Mouse (Mus musculus) right cerebral cortex, postnatal 14 days (tissue): Measurements from ENCODE around the gene Gm11564.
"Not testable (repeated sequence)": the region's sequence is repeated elsewhere in the genome, so short reads cannot be mapped to it uniquely, and the experiment has no call there.

Source experiments
- DNase-seq: peaks from one replicate; pipeline ENCODE4 v3.0.0; 2022

Gene Gm11564

DNA sequence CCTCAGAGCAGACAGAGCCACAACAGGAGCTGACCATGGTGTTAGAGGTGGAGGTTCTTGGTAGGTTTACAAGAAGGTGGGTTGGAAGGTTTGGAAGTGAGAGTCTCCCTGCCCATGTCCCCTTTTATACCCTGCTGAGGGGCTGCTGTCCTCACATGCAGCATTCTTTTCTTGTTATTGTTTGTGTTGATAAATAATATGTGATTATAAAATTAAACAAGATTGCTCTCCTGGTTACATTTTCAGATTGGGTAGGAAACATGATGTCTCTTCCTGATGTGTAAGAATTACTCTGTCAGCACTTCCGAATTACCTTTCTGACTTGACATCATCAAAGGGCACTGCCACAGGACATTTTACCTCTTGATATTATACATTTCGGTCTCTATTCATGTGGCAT is at the start of gene Gm11564:
Gene Gm11564 (minus strand): TSS at position 101 of the 400 bp plus-strand sequence.
- not testable (repeated sequence) for DNase-seq

- not testable (repeated sequence) for DNase-seq
These were observed 48.7 kb upstream of the Gm11564 start, which contains the start of gene Gm11559 for GRCm38 (mm10) chr11:99864176-99864575. Gene Gm11559 (plus strand): TSS chr11:99864476.

GRCm38 (mm10) chr11:99858761-99859160 is 43.3 kb upstream of the Gm11564 start:
- DNase-seq: no peak

- DNase-seq: no peak
These were observed 42.2 kb upstream of the Gm11564 start, which contains the start of gene Gm11568 for GRCm38 (mm10) chr11:99857617-99858016. Gene Gm11568 (plus strand): TSS chr11:99857917.

DNA sequence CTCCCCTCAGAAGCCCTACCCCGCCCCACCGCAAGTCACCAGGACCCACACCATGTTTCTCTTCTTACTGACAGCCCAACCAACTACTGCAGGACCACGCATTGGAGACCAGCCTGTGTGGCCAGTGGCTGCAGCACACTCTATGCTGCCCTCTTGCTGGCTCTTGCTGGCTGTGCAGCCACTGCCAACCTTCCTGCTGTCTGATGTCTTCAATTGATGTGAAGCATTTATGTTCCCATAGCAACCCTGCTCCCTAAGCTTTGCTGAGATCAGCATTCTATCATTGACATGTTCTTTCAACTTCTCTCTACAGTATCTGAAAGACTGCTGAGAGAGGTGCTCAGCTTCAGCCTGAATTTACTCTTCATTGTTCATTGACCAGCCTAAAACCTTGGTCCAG is 38.7 kb upstream of the Gm11564 start:
- no peak for DNase-seq

GRCm38 (mm10) chr11:99851508-99851907 is 36.0 kb upstream of the Gm11564 start, which contains the start of gene Krtap4-16:
Gene Krtap4-16 (minus strand): TSS chr11:99851608.
- no peak for DNase-seq

DNA sequence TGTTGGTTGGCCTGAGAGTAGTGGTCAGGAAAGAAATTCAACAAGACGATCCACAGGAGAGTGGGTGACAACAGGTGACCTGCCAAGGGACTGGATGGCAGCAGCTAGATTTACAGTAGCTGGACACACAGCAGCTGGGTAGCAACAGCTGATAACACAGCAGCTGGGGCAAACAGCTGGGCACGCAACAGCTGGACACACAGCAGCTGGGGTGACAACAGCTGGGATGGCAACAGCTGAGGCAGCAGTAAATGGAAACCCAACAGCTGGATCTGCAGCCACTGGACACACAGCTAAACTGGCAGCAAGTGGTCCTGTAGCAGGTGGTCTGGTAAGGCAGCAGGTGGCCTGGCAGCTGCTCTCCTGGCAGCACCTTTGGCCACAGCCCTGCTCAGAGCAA is 31.3 kb upstream of the Gm11564 start:
- DNase-seq: no peak

DNA sequence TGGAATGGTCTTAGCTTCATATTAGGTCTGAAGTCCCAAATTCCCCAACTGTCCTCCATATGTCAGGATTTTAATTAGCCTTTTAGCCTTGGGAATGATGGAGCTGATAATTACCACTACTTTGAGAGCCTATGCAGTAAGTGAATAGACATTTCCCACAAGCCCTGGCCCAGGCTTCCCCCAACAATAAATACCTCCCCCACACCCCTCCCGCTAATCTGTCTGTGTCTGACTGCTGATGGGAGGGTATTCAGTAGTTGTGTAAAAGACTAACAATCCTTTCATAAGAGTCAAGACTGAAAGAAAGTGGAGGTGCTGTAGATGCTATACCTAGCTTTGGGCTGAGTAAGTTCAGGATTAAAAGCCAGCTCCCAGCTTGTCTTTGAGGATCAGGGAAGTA is 26.7 kb upstream of the Gm11564 start:
- DNase-seq: no peak

- DNase-seq: no peak
These were observed 22.5 kb upstream of the Gm11564 start, which contains the start of gene 2300003K06Rik for GRCm38 (mm10) chr11:99837966-99838365. Gene 2300003K06Rik (minus strand): TSS chr11:99838066.

DNA sequence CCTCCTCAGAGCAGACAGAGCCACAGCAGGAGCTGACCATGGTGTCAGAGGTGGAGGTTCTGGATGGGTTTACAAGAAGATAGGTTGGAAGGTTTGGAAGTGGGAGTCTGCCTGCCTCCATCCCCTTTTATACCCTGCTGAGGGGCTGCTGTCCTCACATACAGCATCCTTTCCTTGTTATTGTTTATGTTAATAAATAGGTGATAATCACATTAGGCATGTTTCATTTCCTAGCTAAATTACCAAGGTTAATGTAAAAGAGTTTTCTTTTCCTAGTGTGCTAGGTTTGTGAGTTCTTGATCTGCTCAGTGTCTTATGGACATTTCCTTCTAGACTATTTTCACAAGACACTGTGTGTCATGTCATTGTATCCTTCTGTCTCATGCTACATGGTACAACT is 5.7 kb downstream of the Gm11564 start, which contains the start of gene Krtap4-13:
Gene Krtap4-13 (minus strand): TSS at position 101 of the 400 bp plus-strand sequence.
- DNase-seq: not testable (repeated sequence)

DNA sequence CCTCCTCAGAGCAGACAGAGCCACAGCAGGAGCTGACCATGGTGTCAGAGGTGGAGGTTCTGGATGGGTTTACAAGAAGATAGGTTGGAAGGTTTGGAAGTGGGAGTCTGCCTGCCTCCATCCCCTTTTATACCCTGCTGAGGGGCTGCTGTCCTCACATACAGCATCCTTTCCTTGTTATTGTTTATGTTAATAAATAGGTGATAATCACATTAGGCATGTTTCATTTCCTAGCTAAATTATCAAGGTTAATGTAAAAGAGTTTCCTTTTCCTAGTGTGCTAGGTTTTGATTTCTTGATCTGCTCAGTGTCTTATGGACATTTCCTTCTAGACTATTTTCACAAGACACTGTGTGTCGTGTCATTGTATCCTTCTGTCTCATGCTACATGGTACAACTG is 11.1 kb downstream of the Gm11564 start, which contains the start of gene Gm11554:
Gene Gm11554 (minus strand): TSS at position 101 of the 400 bp plus-strand sequence.
- DNase-seq: not testable (repeated sequence)

DNA sequence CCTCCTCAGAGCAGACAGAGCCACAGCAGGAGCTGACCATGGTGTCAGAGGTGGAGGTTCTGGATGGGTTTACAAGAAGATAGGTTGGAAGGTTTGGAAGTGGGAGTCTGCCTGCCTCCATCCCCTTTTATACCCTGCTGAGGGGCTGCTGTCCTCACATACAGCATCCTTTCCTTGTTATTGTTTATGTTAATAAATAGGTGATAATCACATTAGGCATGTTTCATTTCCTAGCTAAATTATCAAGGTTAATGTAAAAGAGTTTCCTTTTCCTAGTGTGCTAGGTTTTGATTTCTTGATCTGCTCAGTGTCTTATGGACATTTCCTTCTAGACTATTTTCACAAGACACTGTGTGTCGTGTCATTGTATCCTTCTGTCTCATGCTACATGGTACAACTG is 16.6 kb downstream of the Gm11564 start, which contains the start of gene Gm11569:
Gene Gm11569 (minus strand): TSS at position 101 of the 400 bp plus-strand sequence.
- not testable (repeated sequence) for DNase-seq

DNA sequence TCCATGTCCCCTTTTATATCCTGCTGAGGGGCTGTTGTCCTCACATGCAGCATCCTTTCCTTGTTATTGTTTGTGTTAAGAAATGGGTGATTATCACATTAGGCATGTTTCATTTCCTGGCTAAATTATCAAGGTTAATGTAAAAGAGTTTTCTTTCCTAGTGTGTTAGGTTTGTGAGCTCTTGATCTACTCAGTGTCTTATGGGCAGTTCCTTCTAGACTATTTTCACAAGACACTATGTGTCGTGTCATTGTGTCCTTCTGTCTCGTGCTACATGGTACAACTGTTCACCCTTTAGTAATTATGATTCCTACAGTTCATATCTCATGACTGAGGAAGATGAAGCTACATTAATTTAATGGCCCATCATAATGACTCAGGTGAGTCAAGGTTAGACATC is 22.1 kb downstream of the Gm11564 start, which contains the start of gene Gm11596:
Gene Gm11596 (minus strand): TSS at position 101 of the 400 bp plus-strand sequence.
- no peak for DNase-seq

DNA sequence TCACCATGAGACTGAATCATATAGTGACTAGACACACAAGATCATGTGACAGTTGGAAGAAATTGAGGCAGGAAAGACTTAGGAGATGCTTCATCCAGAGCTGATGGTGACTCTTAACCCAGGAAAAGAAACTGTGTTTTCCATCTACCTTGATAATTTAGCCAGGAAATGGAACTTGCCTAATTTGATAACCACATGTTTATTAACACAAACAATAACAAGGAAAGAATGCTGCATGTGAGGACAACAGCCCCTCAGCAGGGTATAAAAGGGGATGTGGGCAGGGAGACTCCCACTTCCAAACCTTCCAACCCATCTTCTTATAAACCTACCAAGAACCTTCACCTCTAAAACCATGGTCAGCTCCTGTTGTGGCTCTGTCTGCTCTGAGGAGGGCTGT is 30.6 kb downstream of the Gm11564 start, which contains the start of gene Krtap4-9:
Gene Krtap4-9 (plus strand): TSS at position 301 of the 400 bp plus-strand sequence.
- not testable (repeated sequence) for DNase-seq

GRCm38 (mm10) chr11:99780604-99781003 is 34.9 kb downstream of the Gm11564 start, which contains the start of gene Krtap4-8:
Gene Krtap4-8 (minus strand): TSS chr11:99780704.
- DNase-seq: no peak

- no peak for DNase-seq
These were observed 37.1 kb downstream of the Gm11564 start for GRCm38 (mm10) chr11:99778401-99778800.

GRCm38 (mm10) chr11:99772813-99773212 is 42.7 kb downstream of the Gm11564 start, which contains the start of gene Gm11595:
Gene Gm11595 (minus strand): TSS chr11:99772913.
- not testable (repeated sequence) for DNase-seq

DNA sequence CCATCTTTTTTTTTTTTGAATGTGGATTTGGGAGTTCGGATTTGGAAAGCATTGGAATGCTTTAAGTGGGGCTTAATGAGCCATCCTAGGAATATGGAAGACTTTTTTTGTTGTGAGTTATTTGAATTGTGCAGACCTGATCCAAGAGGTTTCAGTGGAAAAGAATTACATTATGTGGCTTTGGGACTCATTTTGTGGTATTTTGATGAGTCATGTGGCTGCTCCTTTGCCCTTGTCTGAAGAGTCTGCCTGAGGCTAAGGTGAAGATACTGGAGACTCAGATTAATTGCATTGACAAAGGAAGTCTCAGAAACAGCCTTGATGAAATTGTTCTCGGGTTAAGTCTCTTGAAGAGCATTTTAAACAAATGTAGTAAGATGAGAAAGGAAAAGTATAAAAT is 47.1 kb downstream of the Gm11564 start:
- no peak for DNase-seq
